Mouse (Mus musculus) heart, postnatal 25 days (tissue): ENCODE data around the gene Megf6. TPM values are rescaled to one million over a fixed set of nuclear protein-coding genes. Genes with fewer than 3 reads are reported as not detected.

Source experiments
- DNase-seq: peaks from one replicate; pipeline ENCODE4 v3.0.0; 2022; ENCODE audit warnings: low spot score
- intact Hi-C: fragments of 180-260 bp; cut with DNase I; formaldehyde crosslinking; loops from one replicate; pipeline ENCODE4 v1.15.1; 2025
- total RNA-seq, 2 experiments: library from RNA; stranded (reverse); gene quantifications; 2 replicates each; pipeline ENCODE4 v1.2.3; 2021

Megf6 gene
- total RNA-seq: 1 to 10 TPM; 7.4 to 8.9 TPM

- intact Hi-C loops: no loop called here
- no peak for DNase-seq
Measured at GRCm38 (mm10) chr4:154170506-154171150, at the start of gene Megf6. TSS of gene Megf6 (plus strand) at chr4:154170730.

DNA sequence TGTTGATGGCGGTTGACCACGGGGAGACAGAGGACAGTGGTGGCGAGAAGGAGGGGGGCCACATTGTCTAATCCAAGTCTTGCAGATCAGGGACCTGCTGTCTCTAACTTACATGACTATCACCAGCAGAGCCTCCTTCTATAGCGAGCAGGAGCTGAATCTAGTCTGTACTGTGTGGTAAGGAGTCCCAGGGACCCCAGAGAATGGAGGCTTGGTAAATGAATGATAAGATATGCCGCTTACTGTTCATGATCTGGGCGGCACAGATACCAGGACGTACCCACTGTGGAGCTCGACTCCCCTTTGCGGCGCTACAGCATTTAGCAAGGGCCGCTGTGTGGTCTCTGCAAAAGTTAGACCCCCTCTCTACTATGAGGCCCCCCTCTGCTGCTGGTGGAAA lies 48.7 kb upstream of the Megf6 start:
- no peak for DNase-seq
- intact Hi-C loops: no loop called here

DNA sequence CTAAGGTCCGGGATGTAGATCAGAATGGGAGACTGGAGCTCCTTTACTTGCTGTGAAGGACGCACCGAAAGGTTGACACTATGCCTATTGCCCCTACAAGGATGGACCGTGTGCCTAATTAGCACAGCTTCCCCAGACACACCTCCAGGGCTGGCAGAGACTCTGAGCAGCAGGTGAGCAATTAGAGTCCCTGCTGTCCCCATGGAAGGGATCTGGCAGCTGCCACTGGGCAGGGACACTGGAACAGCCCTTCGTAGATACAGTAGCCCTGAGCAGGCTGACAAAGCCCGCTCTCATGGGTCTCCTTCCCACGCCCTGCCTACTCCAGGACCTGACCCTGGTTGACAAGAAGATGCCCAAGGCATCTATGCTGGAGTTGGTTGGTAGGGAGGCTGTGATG lies 48.2 kb upstream of the Megf6 start:
- DNase-seq: no peak
- intact Hi-C loops: no loop called here

DNA sequence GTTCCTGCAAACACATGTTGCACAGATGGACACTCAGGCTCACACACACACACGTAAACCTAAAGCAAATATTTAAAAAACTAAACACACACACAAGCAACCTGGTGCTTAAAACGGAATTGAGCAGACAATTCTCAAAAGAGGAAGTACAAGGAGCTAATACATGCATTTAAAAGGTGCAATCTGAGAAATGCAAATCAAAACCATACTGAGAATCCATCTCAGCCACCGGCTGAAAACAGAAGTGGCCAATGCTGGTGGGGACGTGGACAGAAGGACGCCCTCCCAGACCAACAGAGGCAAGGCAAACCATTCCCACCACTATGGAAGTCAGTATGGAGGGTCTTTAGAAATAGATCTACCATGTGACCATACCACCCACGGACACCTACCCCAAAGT lies 47.0 kb upstream of the Megf6 start:
- intact Hi-C loops: no loop called here
- no peak for DNase-seq

DNA sequence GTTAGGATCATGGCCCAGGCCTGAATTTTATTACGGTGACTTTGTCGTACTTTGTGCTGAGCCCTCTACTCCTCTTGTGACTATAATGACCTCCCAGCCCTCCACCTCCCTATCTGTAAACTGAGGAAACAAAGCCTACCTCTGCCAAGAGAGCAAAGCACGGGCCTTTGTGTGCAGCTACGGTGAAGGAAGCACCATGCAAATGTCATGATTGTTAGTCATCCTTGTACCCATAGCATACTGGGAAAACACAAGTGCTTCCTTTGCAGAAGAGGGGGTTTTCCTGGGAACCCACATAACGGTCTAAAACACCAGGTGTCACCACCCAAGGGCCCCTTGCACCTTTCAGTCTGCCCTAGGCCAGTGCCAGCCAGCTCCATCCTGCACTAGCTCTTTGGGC lies 45.3 kb upstream of the Megf6 start:
- DNase-seq: no peak
- intact Hi-C loops: no loop called here

DNA sequence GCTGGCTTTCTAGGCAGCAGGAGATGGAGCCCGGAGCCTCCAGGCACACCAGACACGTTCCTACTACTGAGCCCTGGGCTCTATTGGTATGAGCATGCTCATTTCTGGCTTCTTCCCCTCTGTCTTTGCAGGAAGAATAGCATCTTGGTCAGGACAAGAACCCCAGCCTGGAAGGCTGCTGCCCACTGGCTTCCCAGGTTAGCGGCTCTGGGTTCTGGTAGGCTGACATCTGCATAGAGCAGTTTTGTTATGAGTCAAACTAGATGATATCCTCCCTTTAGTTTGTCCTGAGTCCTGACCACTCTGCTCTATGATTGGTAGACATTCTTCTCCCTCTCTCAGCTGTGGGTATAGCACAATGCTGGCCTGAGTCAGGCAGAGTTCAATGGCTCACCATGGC lies 43.3 kb upstream of the Megf6 start:
- intact Hi-C loops: no loop called here

GRCm38 (mm10) chr4:154129950-154130349 lies 40.6 kb upstream of the Megf6 start:
- DNase-seq: no peak
- intact Hi-C loops: no loop called here

More for the DNA sequence above, 43.3 kb upstream of the Megf6 start:
- no peak for DNase-seq

DNA sequence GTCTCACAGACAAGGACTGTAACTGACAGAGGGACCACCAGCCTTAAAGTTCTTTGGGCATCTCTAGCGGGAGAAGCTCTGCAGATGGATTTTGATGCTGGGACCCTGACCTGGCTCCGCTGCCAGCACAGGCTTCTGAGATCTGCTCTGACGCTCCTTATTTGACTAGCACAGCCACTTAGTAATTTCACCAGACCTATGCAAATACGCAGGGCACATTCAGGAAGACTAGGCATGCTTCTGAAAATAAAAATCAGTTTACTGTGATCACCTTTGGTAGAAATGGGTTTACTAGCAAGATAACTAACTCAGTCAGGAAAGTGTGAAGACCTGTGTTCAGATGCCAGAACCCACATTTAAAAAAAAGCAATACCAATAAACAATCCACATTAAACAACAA lies 38.6 kb upstream of the Megf6 start:
- intact Hi-C loops: no loop called here
- no peak for DNase-seq

DNA sequence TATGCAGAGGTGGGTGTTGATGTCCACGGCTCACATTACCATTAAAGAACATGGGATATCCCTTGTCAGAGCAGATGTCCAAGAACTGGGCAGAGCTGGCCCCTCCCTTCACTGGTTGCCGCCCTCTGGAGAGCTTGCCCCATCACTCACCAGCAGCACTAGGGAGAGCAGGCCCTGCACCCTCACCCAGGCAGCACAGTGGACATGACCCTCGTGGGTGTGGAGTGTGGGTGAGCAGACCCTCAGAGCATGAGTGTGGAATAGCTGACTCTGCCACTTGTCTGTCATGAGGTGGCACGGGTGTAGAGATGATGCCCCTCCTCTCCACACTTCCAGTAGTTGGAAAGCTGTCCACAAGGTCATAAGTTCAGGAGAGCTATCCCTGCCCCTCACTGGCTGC lies 35.7 kb upstream of the Megf6 start:
- DNase-seq: no peak
- intact Hi-C loops: no loop called here

DNA sequence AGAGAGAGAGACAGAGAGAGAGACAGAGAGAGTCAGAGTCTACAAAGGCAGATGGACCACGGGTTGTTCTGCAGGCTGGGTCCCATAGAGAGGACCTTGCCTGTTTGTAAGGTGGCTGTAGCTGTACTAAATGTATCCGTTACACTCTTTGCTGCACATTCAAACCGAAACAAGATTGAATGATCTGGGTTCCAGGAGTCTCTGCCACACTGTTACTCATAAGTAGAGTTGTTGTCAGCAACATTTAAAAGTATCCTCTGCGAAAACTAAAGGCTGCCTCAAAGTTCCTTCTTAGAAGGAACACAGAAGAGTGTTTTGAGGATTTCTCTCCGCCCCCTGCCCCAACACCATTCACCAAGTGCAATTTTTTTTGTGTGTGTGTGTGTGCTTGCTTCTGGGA lies 33.4 kb upstream of the Megf6 start:
- intact Hi-C loops: no loop called here
- DNase-seq: no peak

DNA sequence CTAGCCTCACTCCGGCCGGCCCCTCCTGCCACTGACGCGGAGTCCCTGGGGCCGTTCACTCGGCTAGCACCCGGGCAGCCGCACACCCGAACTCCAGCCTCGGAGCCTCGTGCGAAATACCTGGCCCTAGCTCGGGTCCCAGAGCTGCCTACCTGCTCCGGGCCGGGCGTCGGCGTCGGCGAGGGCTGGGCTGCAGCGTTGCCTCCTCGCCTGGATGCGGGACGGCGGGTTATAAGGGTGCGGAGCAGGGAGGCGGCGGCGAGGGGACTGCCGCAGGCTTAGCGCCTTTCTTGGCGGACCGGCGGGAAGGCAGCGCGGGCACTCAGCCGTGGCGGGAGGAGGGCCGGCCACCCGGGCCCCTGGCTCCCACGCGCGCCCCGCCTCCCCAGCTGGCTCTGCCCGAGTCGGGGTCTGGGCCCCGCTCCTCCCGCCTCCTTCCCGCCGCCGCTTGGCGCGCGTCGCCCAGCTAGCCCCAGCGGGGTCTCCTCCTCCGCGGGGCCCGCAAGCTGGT lies 30.8 kb upstream of the Megf6 start:
- intact Hi-C loops: loop anchor here (10.0 kb wide), 1 partner anchor 185 kb away; the partner anchor contains the start of gene A430005L14Rik
- DNase-seq: no peak

- no peak for DNase-seq
- intact Hi-C loops: loop anchor here (10.0 kb wide), 1 partner anchor 185 kb away; the partner anchor contains the start of gene A430005L14Rik
Measured at GRCm38 (mm10) chr4:154140182-154140212, 30.5 kb upstream of the Megf6 start, which contains the start of gene Trp73. TSS of gene Trp73 (minus strand) at chr4:154140208.

DNA sequence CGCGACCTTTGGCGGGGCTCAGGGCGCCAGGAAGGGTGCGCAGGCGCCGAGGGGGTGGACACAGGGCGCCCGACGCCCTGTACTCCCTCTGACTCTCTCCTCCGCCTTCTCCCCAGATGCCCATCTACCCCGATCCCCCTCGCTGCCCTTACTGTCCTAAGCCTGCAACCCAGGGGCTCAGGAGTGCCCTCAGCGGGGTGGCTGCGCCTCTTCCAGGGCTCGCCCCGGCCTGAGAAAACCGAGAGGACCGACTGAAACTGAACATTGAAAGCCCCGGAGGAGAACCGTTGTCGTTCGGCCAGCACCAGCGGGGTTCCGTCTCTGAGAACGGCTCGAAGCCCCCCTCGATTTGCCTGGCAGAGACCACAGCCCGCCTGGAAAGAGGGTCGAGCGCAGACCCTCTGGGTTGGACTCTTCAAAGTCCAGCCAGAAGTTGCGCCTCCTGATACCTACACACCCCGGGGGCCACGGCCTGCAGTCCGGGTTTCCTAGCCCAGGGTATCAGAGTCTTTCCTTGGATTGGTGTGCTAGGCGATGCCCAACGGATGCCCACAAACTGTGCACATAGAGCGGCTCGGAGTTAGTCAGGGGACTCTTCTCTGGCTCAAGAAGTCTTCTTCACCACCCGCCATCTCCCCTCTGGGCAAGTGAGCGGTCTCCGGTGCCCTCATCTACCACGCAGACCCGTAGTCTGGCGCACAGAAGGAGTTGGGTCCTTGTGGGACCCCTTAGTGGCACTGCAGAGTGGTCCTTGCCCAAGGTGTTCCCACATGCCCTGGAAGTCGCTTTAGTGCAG lies 30.1 kb upstream of the Megf6 start:
- DNase-seq: no peak
- intact Hi-C loops: loop anchor here (10.0 kb wide), 1 partner anchor 186 kb away; the partner anchor contains the start of gene A430005L14Rik

- intact Hi-C loops: loop anchor here (10.0 kb wide), 1 partner anchor 186 kb away; the partner anchor contains the start of gene A430005L14Rik
- no peak for DNase-seq
Measured at GRCm38 (mm10) chr4:154141009-154141867, 29.3 kb upstream of the Megf6 start.

DNA sequence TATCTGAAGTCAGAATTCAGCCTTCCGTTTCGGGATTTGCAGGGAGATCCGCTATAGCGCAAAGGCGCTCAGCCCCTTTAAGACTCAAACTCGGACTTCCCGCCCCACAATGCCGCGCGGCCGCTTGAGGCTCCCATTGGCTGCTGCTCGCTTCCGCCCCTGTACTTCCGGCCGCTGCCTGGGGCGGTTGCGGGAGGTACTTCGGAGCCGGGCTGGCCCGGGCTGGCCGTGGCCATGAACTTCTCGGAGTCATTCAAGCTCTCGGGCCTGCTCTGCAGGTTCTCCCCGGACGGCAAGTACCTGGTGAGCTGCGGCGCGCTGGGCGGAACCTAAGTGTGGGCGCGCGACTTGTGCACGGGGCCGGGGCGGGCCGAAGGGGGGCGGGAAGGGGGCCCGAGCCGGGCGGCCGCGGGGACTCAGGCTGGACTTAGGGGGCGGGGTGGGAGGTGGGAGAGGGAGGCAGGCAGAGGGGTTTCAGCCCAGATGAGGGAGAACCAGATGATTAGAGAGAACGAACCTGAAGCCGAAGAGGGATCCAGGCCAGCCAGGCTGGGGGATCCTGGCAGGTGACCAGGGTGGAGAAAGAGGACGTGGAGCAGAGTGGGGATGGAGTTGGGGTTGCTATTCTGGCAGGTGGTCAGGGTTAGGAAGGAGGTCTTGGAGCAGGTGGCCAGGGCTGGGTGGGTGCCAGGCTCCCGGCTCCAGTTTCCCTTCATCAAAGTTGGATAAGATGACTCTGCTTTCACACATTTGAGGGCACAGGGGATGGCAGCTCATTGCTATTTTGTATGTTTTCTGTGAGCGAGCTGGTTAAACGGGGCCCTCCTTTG lies 28.1 kb upstream of the Megf6 start, which contains the start of gene Wrap73:
Wrap73 (plus strand) TSS at position 162 of the 830 bp plus-strand sequence.
- peak; percentile 79 for DNase-seq
- intact Hi-C loops: loop anchor here (10.0 kb wide), 1 partner anchor 188 kb away; the partner anchor contains the start of gene A430005L14Rik

DNA sequence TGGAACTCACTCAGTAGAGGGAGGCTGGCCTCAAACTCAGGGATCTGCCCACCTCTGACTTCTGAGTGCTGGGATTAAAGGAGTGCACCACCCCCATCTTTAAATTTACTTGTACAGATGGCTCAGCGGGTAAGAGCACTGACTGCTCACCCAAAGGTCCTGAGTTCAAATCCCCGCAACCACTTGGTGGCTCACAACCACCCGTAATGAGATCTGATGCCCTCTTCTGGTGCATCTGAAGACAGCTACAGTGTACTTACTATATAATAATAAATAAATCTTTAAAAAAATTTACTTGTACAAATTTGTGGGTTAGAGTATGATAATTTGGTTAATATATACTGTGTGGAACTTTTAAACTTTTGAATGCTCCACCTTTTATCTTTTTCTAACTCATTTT lies 25.8 kb upstream of the Megf6 start:
- intact Hi-C loops: loop anchor here (10.0 kb wide), 1 partner anchor 190 kb away; the partner anchor contains the start of gene A430005L14Rik
- DNase-seq: no peak

GRCm38 (mm10) chr4:154146342-154146741 lies 24.2 kb upstream of the Megf6 start:
- no peak for DNase-seq
- intact Hi-C loops: loop anchor here (10.0 kb wide), 1 partner anchor 192 kb away; the partner anchor contains the start of gene A430005L14Rik

GRCm38 (mm10) chr4:154154104-154154503 lies 16.4 kb upstream of the Megf6 start:
- intact Hi-C loops: no loop called here
- DNase-seq: no peak

DNA sequence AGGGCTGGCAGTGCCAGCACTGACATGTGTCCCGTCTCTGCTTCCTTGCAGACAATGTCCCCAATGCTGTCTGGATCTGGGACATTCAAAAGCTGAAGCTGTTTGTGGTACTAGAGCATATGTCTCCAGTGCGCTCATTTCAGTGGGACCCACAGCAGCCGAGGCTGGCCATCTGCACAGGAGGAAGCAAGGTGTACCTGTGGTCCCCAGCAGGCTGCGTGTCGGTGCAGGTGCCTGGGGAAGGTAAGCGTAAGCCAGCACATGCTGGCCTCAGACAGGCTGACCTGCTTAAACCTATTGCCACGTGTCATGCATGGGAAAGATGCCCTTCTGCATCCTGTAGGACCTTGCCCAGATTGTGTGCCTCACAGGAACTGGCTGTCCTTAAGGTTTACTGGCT lies 14.5 kb upstream of the Megf6 start:
- intact Hi-C loops: loop anchor here (5.0 kb wide), 1 partner anchor 89 kb away; no protein-coding TSS in a partner anchor

More for the DNA sequence above, 14.5 kb upstream of the Megf6 start:
- DNase-seq: no peak
